Mouse (Mus musculus): ENCODE results near the gene Farsb. TPM values are rescaled to one million over a fixed set of nuclear protein-coding genes. Genes with fewer than 3 reads are reported as not detected.

The Farsb gene
- polyA plus RNA-seq, 1 experiment from 2014 or later: 123 TPM

DNA sequence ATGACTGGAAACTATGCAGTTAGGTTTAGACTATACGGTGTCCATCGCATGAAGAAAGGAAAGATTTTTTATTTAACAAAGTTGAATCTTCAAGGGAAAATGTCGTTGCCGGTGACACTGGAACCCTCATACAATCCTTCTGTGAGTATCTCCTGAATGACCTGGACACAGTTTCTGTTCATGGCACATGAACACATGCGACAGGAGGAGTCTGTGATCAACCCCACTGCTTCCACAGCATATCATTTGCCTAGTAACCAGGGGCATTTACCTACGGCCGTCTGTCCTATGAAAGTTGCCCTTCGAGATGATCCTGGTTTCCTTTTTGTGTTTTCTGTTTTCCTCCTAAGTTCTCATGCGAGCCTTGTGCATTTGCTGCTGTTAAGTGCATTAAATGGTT, 55.2 kb downstream of the Farsb start:
- WGBS: 92% methylated on average over 9 of the region's 9 CpGs
- no peak for ATAC-seq (ENCODE audit: low FRiP score, low read depth)
- H3K4me2 ChIP-seq (replicated peaks): no peak overlapping the region

DNA sequence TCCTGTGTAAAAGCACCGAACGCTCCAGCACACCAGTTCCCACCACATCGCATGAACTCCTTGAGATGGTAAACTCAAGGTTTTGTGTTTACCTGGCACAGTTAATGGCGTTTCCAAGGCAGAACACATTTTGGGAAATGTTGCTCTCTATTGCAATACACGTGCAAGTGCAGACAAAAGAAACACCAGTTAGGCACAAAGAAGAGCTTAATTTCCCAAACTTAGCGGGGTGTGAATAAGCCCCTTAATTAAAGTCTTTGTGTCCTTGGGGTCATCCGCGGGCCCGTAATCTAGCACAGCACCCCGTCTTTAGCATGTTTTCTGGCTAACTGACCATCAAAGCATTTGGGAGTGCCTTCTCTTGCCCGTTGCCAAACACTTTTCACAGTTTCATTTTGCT, 59.8 kb downstream of the Farsb start:
- Histone ChIP-seq H3K9ac (replicated peaks) (no peak overlapping the region), H3K9me3 (no peaks in the 10 kb centered on the region), H3K4me3 (no peak overlapping the region), H3K4me1 (peaks cover 14% of the 10 kb centered on the region), H3K27ac (replicated peaks) (no peak overlapping the region), H3K4me2 (replicated peaks) (0 out of 2 replicates have a peak overlapping the region, but pooled peaks have one; percentile 18), H3K27me3 (no peaks in the 10 kb centered on the region; the same call in 1 of the 2 replicates), H3K36me3 (0 out of 2 replicates have a peak, but pooled peaks cover 5% of the 10 kb centered on the region)
- no peak for ATAC-seq (ENCODE audit: low FRiP score, low read depth)
- 16% methylated on average over 11 of the region's 11 CpGs for WGBS

More for the DNA sequence above, 55.2 kb downstream of the Farsb start:
- no peak overlapping the region for H3K9ac ChIP-seq (replicated peaks)
- H3K9me3 ChIP-seq: no peaks in the 10 kb centered on the region
- no peak overlapping the region for H3K27ac ChIP-seq (replicated peaks)
- H3K27me3 ChIP-seq: no peaks in the 10 kb centered on the region; the same call in 1 of the 2 replicates
- H3K36me3 ChIP-seq: no peaks in the 10 kb centered on the region
- no peak overlapping the region for H3K4me3 ChIP-seq
- peaks cover 9% of the 10 kb centered on the region for H3K4me1 ChIP-seq

- Histone ChIP-seq H3K9ac (replicated peaks) (no peak overlapping the region), H3K4me3 (no peak overlapping the region), H3K4me2 (replicated peaks) (no peak overlapping the region), H3K27ac (replicated peaks) (no peak overlapping the region), H3K4me1 (peaks cover 26% of the 10 kb centered on the region), H3K36me3 (0 out of 2 replicates have a peak, but pooled peaks cover 5% of the 10 kb centered on the region), H3K27me3 (no peaks in the 10 kb centered on the region; the same call in 1 of the 2 replicates), H3K9me3 (no peaks in the 10 kb centered on the region)
- WGBS: 40% methylated on average over 3 of the region's 3 CpGs
- no peak for ATAC-seq (ENCODE audit: low FRiP score, low read depth)
Observed at GRCm38 (mm10) chr1:78426841-78427240, 61.9 kb downstream of the Farsb start.

- Histone ChIP-seq H3K4me3 (no peak overlapping the region), H3K9ac (replicated peaks) (no peak overlapping the region), H3K4me1 (peaks cover 26% of the 10 kb centered on the region), H3K27me3 (peaks cover 4% of the 10 kb centered on the region; the same call in 1 of the 2 replicates), H3K4me2 (replicated peaks) (no peak overlapping the region), H3K36me3 (0 out of 2 replicates have a peak, but pooled peaks cover 5% of the 10 kb centered on the region), H3K9me3 (no peaks in the 10 kb centered on the region), H3K27ac (replicated peaks) (no peak overlapping the region)
- WGBS: 75% methylated on average over 7 of the region's 7 CpGs
- ATAC-seq (ENCODE audit: low FRiP score, low read depth): no peak
Observed at GRCm38 (mm10) chr1:78425793-78426700, 62.6 kb downstream of the Farsb start.

DNA sequence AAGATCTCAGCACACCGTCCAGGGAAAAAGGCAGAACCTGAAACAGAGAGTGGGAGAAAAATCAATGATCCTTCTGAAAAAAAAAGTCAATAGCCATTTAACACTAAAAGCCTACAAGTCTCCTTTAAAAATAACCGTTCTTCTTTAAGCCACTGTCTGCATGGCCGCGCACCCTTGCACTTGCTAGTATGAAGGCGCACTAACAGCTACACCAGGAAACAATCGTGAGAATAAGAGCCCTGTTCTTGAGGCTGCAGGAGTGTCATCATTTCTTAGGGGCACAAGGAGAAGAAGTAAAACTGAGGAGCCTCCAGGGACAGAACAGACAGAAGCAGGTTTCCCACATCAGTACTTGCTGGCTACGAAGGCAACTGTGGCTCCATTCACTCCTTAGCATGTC, 63.4 kb downstream of the Farsb start:
- 0 out of 2 replicates have a peak, but pooled peaks cover 5% of the 10 kb centered on the region for H3K36me3 ChIP-seq
- peaks cover 8% of the 10 kb centered on the region; the same call in 1 of the 2 replicates for H3K27me3 ChIP-seq
- H3K9me3 ChIP-seq: no peaks in the 10 kb centered on the region
- no peak overlapping the region for H3K4me2 ChIP-seq (replicated peaks)
- WGBS: 88% methylated on average over 7 of the region's 7 CpGs
- H3K27ac ChIP-seq (replicated peaks): no peak overlapping the region
- H3K4me1 ChIP-seq: peaks cover 26% of the 10 kb centered on the region
- no peak overlapping the region for H3K4me3 ChIP-seq
- H3K9ac ChIP-seq (replicated peaks): no peak overlapping the region
- no peak for ATAC-seq (ENCODE audit: low FRiP score, low read depth)

DNA sequence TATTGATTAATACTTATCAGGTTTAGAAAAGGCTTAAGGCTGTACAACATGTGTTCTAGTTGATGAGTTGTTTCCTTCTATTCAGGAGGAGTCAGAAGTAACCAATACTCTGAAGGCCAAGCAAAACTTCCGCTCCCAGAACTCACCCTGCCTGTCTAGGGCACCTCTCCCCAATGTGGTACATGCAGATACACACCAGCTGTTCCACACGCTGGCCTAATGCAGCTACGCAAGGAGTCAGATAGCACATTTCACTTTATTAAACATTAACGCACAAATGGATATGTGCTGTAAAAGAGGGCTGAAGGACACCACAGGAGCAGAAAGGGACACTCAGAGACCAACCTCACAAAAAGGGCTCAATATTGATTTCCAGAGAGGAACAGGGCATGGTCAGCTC, 63.8 kb downstream of the Farsb start:
- WGBS: 94% methylated on average over 4 of the region's 4 CpGs
- no peak overlapping the region for H3K4me3 ChIP-seq
- H3K27ac ChIP-seq (replicated peaks): no peak overlapping the region
- H3K27me3 ChIP-seq: peaks cover 8% of the 10 kb centered on the region; the same call in 1 of the 2 replicates
- no peak overlapping the region for H3K4me2 ChIP-seq (replicated peaks)
- no peaks in the 10 kb centered on the region for H3K9me3 ChIP-seq
- H3K4me1 ChIP-seq: peaks cover 26% of the 10 kb centered on the region
- H3K9ac ChIP-seq (replicated peaks): no peak overlapping the region
- 0 out of 2 replicates have a peak, but pooled peaks cover 5% of the 10 kb centered on the region for H3K36me3 ChIP-seq
- ATAC-seq (ENCODE audit: low FRiP score, low read depth): no peak

DNA sequence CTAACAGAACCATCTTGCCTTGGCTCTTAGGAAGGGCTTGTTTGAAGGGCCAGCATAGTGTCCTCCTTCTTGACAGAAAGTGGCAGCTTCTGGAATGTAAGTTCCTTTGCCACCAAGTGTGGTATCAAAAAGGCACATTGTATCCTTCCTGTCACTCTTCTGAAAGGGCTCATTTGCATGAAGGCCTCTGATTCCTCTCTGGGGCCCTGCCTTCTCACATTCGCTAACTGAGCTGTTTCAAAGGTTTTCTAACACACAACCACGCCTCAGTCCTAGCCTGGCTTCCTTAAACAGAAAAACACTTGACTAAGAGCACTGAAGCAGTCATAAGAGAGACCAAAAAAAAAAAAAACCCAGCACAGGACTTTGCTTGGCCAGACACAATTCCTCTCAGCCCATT, 66.1 kb downstream of the Farsb start:
- no peak overlapping the region for H3K27ac ChIP-seq (replicated peaks)
- no peak overlapping the region for H3K4me2 ChIP-seq (replicated peaks)
- 51% methylated on average over 2 of the region's 2 CpGs for WGBS
- H3K9ac ChIP-seq (replicated peaks): no peak overlapping the region
- 0 out of 2 replicates have a peak, but pooled peaks cover 8% of the 10 kb centered on the region for H3K27me3 ChIP-seq
- H3K4me1 ChIP-seq: peaks cover 17% of the 10 kb centered on the region
- ATAC-seq (ENCODE audit: low FRiP score, low read depth): no peak
- no peak overlapping the region for H3K4me3 ChIP-seq
- no peaks in the 10 kb centered on the region for H3K9me3 ChIP-seq
- 0 out of 2 replicates have a peak, but pooled peaks cover 7% of the 10 kb centered on the region for H3K36me3 ChIP-seq

DNA sequence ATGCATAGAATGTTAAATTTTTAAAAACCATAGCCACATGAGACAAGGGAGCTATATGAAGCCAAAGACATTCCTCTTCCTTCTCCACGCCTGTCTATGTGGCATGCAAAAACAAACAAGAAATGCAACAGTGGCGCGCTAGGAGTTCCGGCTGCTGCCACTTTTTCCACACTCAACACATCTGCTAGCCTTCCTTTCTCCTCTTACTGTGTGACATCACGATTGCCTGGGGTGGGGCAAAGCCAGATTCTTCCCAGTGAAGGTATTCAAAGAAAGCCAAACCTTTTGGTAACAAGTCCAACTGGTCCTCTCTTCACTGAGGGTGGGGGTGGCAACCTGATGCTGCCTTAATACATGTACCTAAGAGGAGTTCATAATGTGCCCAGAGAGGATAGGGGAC, 66.9 kb downstream of the Farsb start:
- Histone ChIP-seq H3K4me2 (replicated peaks) (no peak overlapping the region), H3K27ac (replicated peaks) (no peak overlapping the region), H3K9me3 (no peaks in the 10 kb centered on the region), H3K4me1 (peaks cover 17% of the 10 kb centered on the region), H3K4me3 (no peak overlapping the region), H3K27me3 (0 out of 2 replicates have a peak, but pooled peaks cover 8% of the 10 kb centered on the region), H3K36me3 (0 out of 2 replicates have a peak, but pooled peaks cover 10% of the 10 kb centered on the region), H3K9ac (replicated peaks) (no peak overlapping the region)
- WGBS: 92% methylated on average over 5 of the region's 5 CpGs
- no peak for ATAC-seq (ENCODE audit: low FRiP score, low read depth)

DNA sequence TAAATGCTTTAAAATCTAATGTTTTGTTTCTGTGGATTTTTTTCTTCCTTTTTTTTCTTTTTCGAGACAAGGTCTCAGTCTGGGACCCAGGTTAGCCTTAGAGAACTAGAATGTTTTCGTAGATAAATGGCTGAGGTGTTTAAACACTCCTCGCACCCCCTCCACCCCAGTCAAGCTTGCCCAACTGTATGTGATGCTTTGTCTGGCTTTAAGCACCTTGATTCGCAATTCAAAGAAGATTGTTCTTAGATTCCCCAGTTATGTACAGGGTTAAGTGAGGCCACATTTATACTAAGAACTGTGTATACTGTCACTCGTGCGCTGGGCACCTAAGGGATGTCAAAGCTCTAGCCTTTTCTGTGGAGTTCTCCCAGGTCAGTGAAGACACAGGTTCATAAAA, 68.4 kb downstream of the Farsb start:
- no peak for ATAC-seq (ENCODE audit: low FRiP score, low read depth)
- 0 out of 2 replicates have a peak, but pooled peaks cover 8% of the 10 kb centered on the region for H3K27me3 ChIP-seq
- H3K36me3 ChIP-seq: 0 out of 2 replicates have a peak, but pooled peaks cover 10% of the 10 kb centered on the region
- peaks cover 11% of the 10 kb centered on the region; the same call in 1 of the 2 replicates for H3K4me1 ChIP-seq
- 86% methylated on average over 6 of the region's 6 CpGs for WGBS
- H3K4me2 ChIP-seq (replicated peaks): no peak overlapping the region
- H3K9ac ChIP-seq (replicated peaks): no peak overlapping the region
- no peak overlapping the region for H3K27ac ChIP-seq (replicated peaks)
- no peaks in the 10 kb centered on the region for H3K9me3 ChIP-seq
- H3K4me3 ChIP-seq: no peak overlapping the region

DNA sequence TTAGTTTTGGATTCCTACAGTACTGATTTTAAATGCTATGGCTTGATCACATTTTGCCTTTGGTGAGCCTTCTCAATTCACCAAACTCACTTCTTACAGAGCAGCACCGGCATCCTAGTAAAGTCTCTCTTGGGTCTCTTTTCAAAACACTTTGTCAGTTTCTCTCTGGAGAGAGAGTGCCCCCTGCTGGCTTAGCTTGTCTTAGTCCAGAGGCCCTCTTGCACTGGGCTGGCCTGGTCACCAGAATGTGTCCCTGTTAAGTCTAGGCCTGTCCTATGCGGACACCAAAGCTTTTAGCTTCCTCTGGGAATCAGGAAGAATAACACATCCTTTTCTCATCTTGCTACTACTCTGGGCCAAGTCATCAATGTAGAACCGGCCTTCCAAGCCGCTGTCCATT, 69.1 kb downstream of the Farsb start:
- no peak overlapping the region for H3K27ac ChIP-seq (replicated peaks)
- 43% methylated on average over 4 of the region's 4 CpGs for WGBS
- ATAC-seq (ENCODE audit: low FRiP score, low read depth): peak; percentile 78; the same call in 1 of the 2 replicates
- H3K27me3 ChIP-seq: 0 out of 2 replicates have a peak, but pooled peaks cover 8% of the 10 kb centered on the region
- H3K9me3 ChIP-seq: no peaks in the 10 kb centered on the region
- H3K4me1 ChIP-seq: peaks cover 11% of the 10 kb centered on the region; the same call in 1 of the 2 replicates
- no peak overlapping the region for H3K9ac ChIP-seq (replicated peaks)
- H3K4me3 ChIP-seq: no peak overlapping the region
- no peak overlapping the region for H3K4me2 ChIP-seq (replicated peaks)
- H3K36me3 ChIP-seq: 0 out of 2 replicates have a peak, but pooled peaks cover 10% of the 10 kb centered on the region

- H3K9ac ChIP-seq (replicated peaks): no peak overlapping the region
- no peak overlapping the region for H3K4me2 ChIP-seq (replicated peaks)
- H3K4me1 ChIP-seq: peaks cover 2% of the 10 kb centered on the region; the same call in 1 of the 2 replicates
- 95% methylated on average over 9 of the region's 9 CpGs for WGBS
- no peaks in the 10 kb centered on the region for H3K9me3 ChIP-seq
- H3K4me3 ChIP-seq: no peak overlapping the region
- ATAC-seq (ENCODE audit: low FRiP score, low read depth): no peak
- no peak overlapping the region for H3K27ac ChIP-seq (replicated peaks)
- 0 out of 2 replicates have a peak, but pooled peaks cover 8% of the 10 kb centered on the region for H3K27me3 ChIP-seq
- H3K36me3 ChIP-seq: 0 out of 2 replicates have a peak, but pooled peaks cover 5% of the 10 kb centered on the region
Observed at GRCm38 (mm10) chr1:78417154-78417911, 71.4 kb downstream of the Farsb start.

All from midbrain, embryonic 12.5 days (tissue).